Mouse (Mus musculus) hindbrain, embryonic 12.5 days (tissue): Measurements from ENCODE around the gene Gpatch8. TPM values are rescaled to one million over a fixed set of nuclear protein-coding genes. Genes with fewer than 3 reads are reported as not detected.

Experiments
- ATAC-seq: fragments of 200-750 bp; cut with Nextera tagmentation; 2 replicates; pipeline ENCODE4 v1.8.0; 2017; ENCODE audit warnings: moderate TSS enrichment; ENCODE audit not compliant: low FRiP score
- H3K27ac ChIP-seq: fragments of 300-500 bp; sonication (generic); 2 replicates; pipeline ENCODE4 v1.5.1; 2016; ENCODE audit warnings: mild to moderate bottlenecking
- H3K27me3 ChIP-seq: fragments of 300-500 bp; sonication (generic); 2 replicates; pipeline ENCODE4 v1.6.1; 2016; ENCODE audit warnings: mild to moderate bottlenecking
- H3K36me3 ChIP-seq: fragments of 300-500 bp; sonication (generic); 2 replicates; pipeline ENCODE4 v1.6.1; 2016; ENCODE audit warnings: mild to moderate bottlenecking
- H3K4me1 ChIP-seq: fragments of 300-500 bp; sonication (generic); 2 replicates; pipeline ENCODE4 v1.6.1; 2016
- H3K4me2 ChIP-seq: fragments of 300-500 bp; sonication (generic); replicated peaks from 2 replicates; pipeline ENCODE4 v1.6.1; 2016; ENCODE audit warnings: mild to moderate bottlenecking
- H3K4me3 ChIP-seq: fragments of 300-500 bp; sonication (generic); 2 replicates; pipeline ENCODE4 v1.5.1; 2016; ENCODE audit warnings: mild to moderate bottlenecking
- H3K9ac ChIP-seq: fragments of 300-500 bp; sonication (generic); 2 replicates; pipeline ENCODE4 v1.6.1; 2016; ENCODE audit warnings: mild to moderate bottlenecking, moderate library complexity
- H3K9me3 ChIP-seq: fragments of 300-500 bp; sonication (generic); replicated peaks from 2 replicates; pipeline ENCODE4 v1.6.1; 2016; ENCODE audit warnings: mild to moderate bottlenecking
- WGBS: fragments of 180-500 bp; shearing (Covaris S2); methylation state at CpG from one replicate; pipeline ENCODE4 v1.1.7; 2016; 5-methylcytosine and 5-hydroxymethylcytosine counted together
- polyA plus RNA-seq: library from polyadenylated mRNA; unstranded; fragments of >200 nt; fragmentation: Nextera tagmentation; extraction: Ambion mirVana; gene quantifications from 2 replicates; pipeline ENCODE4 v1.2.1, GENCODE M21; 2016

The Gpatch8 gene
- polyA plus RNA-seq, 1 experiment from 2014 or later, result 74.6 TPM

GRCm38 (mm10) chr11:102460541-102460940 is 95.7 kb downstream of the Gpatch8 start:
- peaks cover 29% of the 10 kb centered on the region for H3K27me3 ChIP-seq
- H3K9me3 ChIP-seq, result no peaks in the 10 kb centered on the region
- H3K27ac ChIP-seq, result no peak overlapping the region
- H3K4me3 ChIP-seq, result no peak overlapping the region
- H3K4me1 ChIP-seq, result peaks cover 8% of the 10 kb centered on the region
- no peaks in the 10 kb centered on the region for H3K36me3 ChIP-seq
- WGBS, result 56% methylated on average over 16 of the region's 16 CpGs
- no peak overlapping the region for H3K9ac ChIP-seq
- H3K4me2 ChIP-seq, result no peak overlapping the region
- ATAC-seq, result no peak

- under 1% methylated on average over 40 of the region's 40 CpGs for WGBS
- Histone ChIP-seq H3K27me3 (peaks cover 22% of the 10 kb centered on the region), H3K36me3 (no peaks in the 10 kb centered on the region), H3K27ac (peak overlapping the region; percentile 61; the same call in 1 of the 2 replicates), H3K9me3 (no peaks in the 10 kb centered on the region), H3K9ac (peak overlapping the region; percentile 60), H3K4me1 (peaks cover 20% of the 10 kb centered on the region), H3K4me2 (peak overlapping the region; percentile 91), H3K4me3 (peak overlapping the region; percentile 48)
- ATAC-seq, result peak; percentile 88
These were observed 100.3 kb downstream of the Gpatch8 start for GRCm38 (mm10) chr11:102455740-102456396.

- Histone ChIP-seq H3K9ac (no peak overlapping the region), H3K4me2 (no peak overlapping the region), H3K4me1 (peaks cover 27% of the 10 kb centered on the region), H3K4me3 (no peak overlapping the region), H3K27ac (no peak overlapping the region), H3K36me3 (no peaks in the 10 kb centered on the region), H3K27me3 (peaks cover 44% of the 10 kb centered on the region), H3K9me3 (no peaks in the 10 kb centered on the region)
- WGBS, result 17% methylated on average over 10 of the region's 10 CpGs
- ATAC-seq, result no peak
These were observed 103.1 kb downstream of the Gpatch8 start for GRCm38 (mm10) chr11:102453131-102453530.

GRCm38 (mm10) chr11:102449043-102450008 is 106.9 kb downstream of the Gpatch8 start:
- Histone ChIP-seq H3K36me3 (no peaks in the 10 kb centered on the region), H3K4me1 (peaks cover 40% of the 10 kb centered on the region), H3K27me3 (peaks cover 35% of the 10 kb centered on the region), H3K27ac (no peak overlapping the region), H3K4me3 (no peak overlapping the region), H3K9ac (no peak overlapping the region), H3K4me2 (no peak overlapping the region), H3K9me3 (no peaks in the 10 kb centered on the region)
- WGBS, result 50% methylated on average over 17 of the region's 17 CpGs
- no peak for ATAC-seq

GRCm38 (mm10) chr11:102448327-102448726 is 107.9 kb downstream of the Gpatch8 start:
- ATAC-seq, result no peak
- WGBS, result 13% methylated on average over 8 of the region's 8 CpGs
- Histone ChIP-seq H3K4me3 (no peak overlapping the region), H3K27ac (no peak overlapping the region), H3K36me3 (peaks cover 5% of the 10 kb centered on the region; the same call in 1 of the 2 replicates), H3K4me1 (peaks cover 46% of the 10 kb centered on the region), H3K4me2 (no peak overlapping the region), H3K9ac (no peak overlapping the region), H3K9me3 (no peaks in the 10 kb centered on the region), H3K27me3 (peaks cover 34% of the 10 kb centered on the region)

GRCm38 (mm10) chr11:102447497-102447896 is 108.7 kb downstream of the Gpatch8 start, which contains the start of gene Fam171a2:
Fam171a2 (minus strand) TSS chr11:102447682.
- peaks cover 11% of the 10 kb centered on the region for H3K36me3 ChIP-seq
- peak within 1 kb of the TSS; percentile 80 for H3K4me2 ChIP-seq
- WGBS, result under 1% methylated on average over 40 of the region's 40 CpGs
- H3K4me1 ChIP-seq, result peaks cover 42% of the 10 kb centered on the region
- peak within 1 kb of the TSS; percentile 95 for H3K27ac ChIP-seq
- H3K27me3 ChIP-seq, result peaks cover 28% of the 10 kb centered on the region
- peak within 1 kb of the TSS; percentile 100 for H3K9ac ChIP-seq
- H3K9me3 ChIP-seq, result no peaks in the 10 kb centered on the region
- peak; percentile 78 for ATAC-seq
- H3K4me3 ChIP-seq, result peak within 1 kb of the TSS; percentile 86

GRCm38 (mm10) chr11:102446581-102447461 is 109.4 kb downstream of the Gpatch8 start:
- Histone ChIP-seq H3K27ac (peak overlapping the region; percentile 95), H3K27me3 (peaks cover 28% of the 10 kb centered on the region), H3K9ac (peak overlapping the region; percentile 100), H3K4me1 (peaks cover 42% of the 10 kb centered on the region), H3K4me3 (peak overlapping the region; percentile 86), H3K9me3 (no peaks in the 10 kb centered on the region), H3K4me2 (peak overlapping the region; percentile 80), H3K36me3 (peaks cover 17% of the 10 kb centered on the region)
- WGBS, result under 1% methylated on average over 41 of the region's 49 CpGs
- ATAC-seq, result peak; percentile 67

GRCm38 (mm10) chr11:102445891-102446361 is 110.3 kb downstream of the Gpatch8 start:
- peak overlapping the region; percentile 95 for H3K27ac ChIP-seq
- H3K36me3 ChIP-seq, result peaks cover 26% of the 10 kb centered on the region
- H3K27me3 ChIP-seq, result peaks cover 31% of the 10 kb centered on the region
- H3K4me2 ChIP-seq, result peak overlapping the region; percentile 80
- 12% methylated on average over 7 of the region's 7 CpGs for WGBS
- no peaks in the 10 kb centered on the region for H3K9me3 ChIP-seq
- peaks cover 42% of the 10 kb centered on the region for H3K4me1 ChIP-seq
- H3K9ac ChIP-seq, result peak overlapping the region; percentile 100
- peak overlapping the region; percentile 86 for H3K4me3 ChIP-seq
- ATAC-seq, result peak; percentile 21

- no peaks in the 10 kb centered on the region for H3K9me3 ChIP-seq
- peaks cover 30% of the 10 kb centered on the region for H3K27me3 ChIP-seq
- ATAC-seq, result no peak
- peak overlapping the region; percentile 80 for H3K4me2 ChIP-seq
- H3K36me3 ChIP-seq, result peaks cover 32% of the 10 kb centered on the region
- H3K4me1 ChIP-seq, result peaks cover 42% of the 10 kb centered on the region
- peak overlapping the region; percentile 95 for H3K27ac ChIP-seq
- peak overlapping the region; percentile 100 for H3K9ac ChIP-seq
- WGBS, result 18% methylated on average over 10 of the region's 10 CpGs
- peak overlapping the region; percentile 86 for H3K4me3 ChIP-seq
These were observed 110.8 kb downstream of the Gpatch8 start for GRCm38 (mm10) chr11:102445264-102445890.

- Histone ChIP-seq H3K9me3 (no peaks in the 10 kb centered on the region), H3K27me3 (peaks cover 27% of the 10 kb centered on the region), H3K4me2 (peak overlapping the region; percentile 80), H3K4me1 (peaks cover 42% of the 10 kb centered on the region), H3K9ac (peak overlapping the region; percentile 100), H3K4me3 (peak overlapping the region; percentile 86), H3K27ac (peak overlapping the region; percentile 95), H3K36me3 (peaks cover 38% of the 10 kb centered on the region)
- no peak for ATAC-seq
- 4% methylated on average over 6 of the region's 6 CpGs for WGBS
These were observed 111.4 kb downstream of the Gpatch8 start for GRCm38 (mm10) chr11:102444781-102445180.

- no peak for ATAC-seq
- WGBS, result 76% methylated on average over 3 of the region's 3 CpGs
- H3K9me3 ChIP-seq, result no peaks in the 10 kb centered on the region
- no peak overlapping the region for H3K4me3 ChIP-seq
- H3K27ac ChIP-seq, result no peak overlapping the region
- no peak overlapping the region for H3K9ac ChIP-seq
- peaks cover 42% of the 10 kb centered on the region for H3K36me3 ChIP-seq
- H3K4me2 ChIP-seq, result no peak overlapping the region; the same call in 1 of the 2 replicates
- H3K27me3 ChIP-seq, result peaks cover 26% of the 10 kb centered on the region
- peaks cover 42% of the 10 kb centered on the region for H3K4me1 ChIP-seq
These were observed 111.9 kb downstream of the Gpatch8 start for GRCm38 (mm10) chr11:102444321-102444720.
